ENCODE assay signal across 26 mouse cellular contexts in genomic region chr1:178730271-178730670, GRCm38 (mm10).
"Had no signal": no experiment of that assay in that cellular context is flagged by ENCODE, and none has a peak within 500 bp of the region (broad histone marks: within the 10 kb centered on the region; RNA-seq: fewer than 3 reads in every experiment).

No protein-coding gene starts in this region.

- H3K4me2 ChIP-seq: heart, embryonic 11.5 days; heart, embryonic 13.5 days; heart, embryonic 15.5 days; hindbrain, embryonic 14.5 days; kidney, embryonic 15.5 days; limb, embryonic 13.5 days; limb, embryonic 15.5 days; liver, embryonic 12.5 days had no signal

- H3K4me1 ChIP-seq: liver, embryonic 12.5 days had no signal

- H3K9ac ChIP-seq: heart, embryonic 13.5 days; heart, embryonic 15.5 days; hindbrain, embryonic 14.5 days; kidney, embryonic 15.5 days; limb, embryonic 13.5 days; limb, embryonic 15.5 days; liver, embryonic 12.5 days; liver, embryonic 14.5 days had no signal

- ATAC-seq: hindbrain, embryonic 16.5 days; intestine, embryonic 16.5 days; liver, embryonic 12.5 days had no signal

- H3K27me3 ChIP-seq: heart, embryonic 13.5 days; heart, embryonic 15.5 days; kidney, embryonic 15.5 days had no signal

- DNase-seq: gastrocnemius, adult 2 months; gastrocnemius, postnatal 10 days; gastrocnemius, postnatal 25 days; heart, adult 18-20 months; heart, postnatal 14 days; heart, postnatal 36 days; kidney, adult 11 months; kidney, adult 2 months; kidney, adult 9 months; kidney, postnatal 14 days; kidney, postnatal 36 days; layer of hippocampus, adult 9-11 months; layer of hippocampus, postnatal 36 days; left cerebral cortex, postnatal 4 days had no signal

- H3K27ac ChIP-seq: gastrocnemius, adult 2 months; heart, embryonic 13.5 days; heart, embryonic 15.5 days; hindbrain, embryonic 14.5 days; kidney, embryonic 15.5 days; kidney, postnatal 0 days; limb, embryonic 13.5 days; limb, embryonic 15.5 days; liver, embryonic 12.5 days; liver, embryonic 14.5 days had no signal

- H3K9me3 ChIP-seq: heart, embryonic 13.5 days; heart, embryonic 15.5 days; kidney, embryonic 15.5 days; limb, embryonic 15.5 days had no signal

- H3K36me3 ChIP-seq: heart, embryonic 15.5 days; limb, embryonic 15.5 days; liver, embryonic 12.5 days had no signal

- H3K4me3 ChIP-seq: gastrocnemius, adult 2 months; heart, embryonic 13.5 days; heart, embryonic 15.5 days; kidney, embryonic 15.5 days; limb, embryonic 13.5 days; limb, embryonic 15.5 days; liver, embryonic 12.5 days had no signal
